Mouse (Mus musculus) thymus, postnatal 0 days (tissue): ENCODE data around the gene Asb2. TPM values are rescaled to one million over a fixed set of nuclear protein-coding genes. Genes with fewer than 3 reads are reported as not detected.

Source experiments
- DNase-seq: peaks from one replicate; pipeline ENCODE4 v3.0.0-alpha.2; 2015; ENCODE audit warnings: low spot score
- polyA plus RNA-seq: library from polyadenylated mRNA; unstranded; fragments of >200 nt; fragmentation: Nextera tagmentation; extraction: Ambion mirVana; gene quantifications from 2 replicates; pipeline ENCODE4 v1.2.1, GENCODE M21; 2015

Gene Asb2
- polyA plus RNA-seq, 1 experiment from 2014 or later = 5.6 TPM

DNA sequence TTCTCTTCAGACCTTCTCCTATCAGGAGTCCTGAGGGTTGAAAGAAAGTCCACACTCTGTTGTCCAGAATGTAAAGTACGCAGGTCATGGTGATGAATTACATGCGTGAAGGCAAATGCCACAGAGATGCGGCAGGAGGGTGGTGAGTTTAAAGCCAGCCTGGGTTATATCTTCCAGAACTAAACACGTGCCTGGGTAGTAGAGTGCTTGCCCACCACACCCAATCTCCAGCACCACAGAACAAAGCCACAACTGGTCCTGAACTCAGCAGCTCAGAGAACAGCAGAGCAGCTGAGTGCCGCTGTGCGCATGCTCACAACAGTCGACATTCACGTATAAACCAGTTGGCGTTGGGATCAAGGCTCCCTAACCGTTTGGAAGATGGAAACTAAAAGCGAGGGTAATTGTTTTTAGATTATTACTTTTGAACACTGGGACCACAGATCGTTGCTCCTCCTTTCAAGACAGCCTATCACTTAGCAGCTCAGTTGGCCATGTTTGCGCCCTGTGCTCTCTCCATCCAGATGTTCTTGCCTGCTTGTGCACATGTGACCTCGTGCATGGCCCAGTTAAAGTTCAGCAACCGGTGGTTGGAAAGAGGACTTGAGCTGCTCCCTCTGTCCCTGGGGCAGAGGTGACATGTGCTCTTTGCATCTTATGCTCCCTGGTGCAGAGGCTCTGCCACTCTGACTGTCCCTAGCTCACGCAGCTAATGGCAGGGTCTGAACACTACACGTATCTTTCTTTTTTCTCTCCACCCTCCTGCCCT is 5.9 kb upstream of the Asb2 start:
- DNase-seq = no peak

DNA sequence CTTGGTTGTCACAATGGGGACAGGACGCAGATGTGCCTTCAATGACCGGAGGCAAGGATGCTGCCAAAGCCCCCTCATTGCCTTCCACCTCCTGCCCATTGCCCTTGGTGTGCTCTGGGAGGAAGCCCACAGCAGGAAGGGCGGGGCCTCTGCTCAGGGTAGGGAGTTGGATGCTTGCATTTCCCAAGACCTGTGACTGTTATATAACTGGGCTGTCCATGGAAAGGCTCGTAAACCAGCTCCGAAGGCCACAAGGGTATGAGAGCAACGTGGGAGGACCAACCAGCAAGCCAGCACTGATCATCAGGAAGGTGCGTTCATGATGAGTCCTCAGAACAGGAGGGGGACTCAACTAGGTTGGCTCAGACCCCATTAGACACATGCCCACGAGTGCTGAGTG is 5.0 kb upstream of the Asb2 start:
- DNase-seq = no peak

DNA sequence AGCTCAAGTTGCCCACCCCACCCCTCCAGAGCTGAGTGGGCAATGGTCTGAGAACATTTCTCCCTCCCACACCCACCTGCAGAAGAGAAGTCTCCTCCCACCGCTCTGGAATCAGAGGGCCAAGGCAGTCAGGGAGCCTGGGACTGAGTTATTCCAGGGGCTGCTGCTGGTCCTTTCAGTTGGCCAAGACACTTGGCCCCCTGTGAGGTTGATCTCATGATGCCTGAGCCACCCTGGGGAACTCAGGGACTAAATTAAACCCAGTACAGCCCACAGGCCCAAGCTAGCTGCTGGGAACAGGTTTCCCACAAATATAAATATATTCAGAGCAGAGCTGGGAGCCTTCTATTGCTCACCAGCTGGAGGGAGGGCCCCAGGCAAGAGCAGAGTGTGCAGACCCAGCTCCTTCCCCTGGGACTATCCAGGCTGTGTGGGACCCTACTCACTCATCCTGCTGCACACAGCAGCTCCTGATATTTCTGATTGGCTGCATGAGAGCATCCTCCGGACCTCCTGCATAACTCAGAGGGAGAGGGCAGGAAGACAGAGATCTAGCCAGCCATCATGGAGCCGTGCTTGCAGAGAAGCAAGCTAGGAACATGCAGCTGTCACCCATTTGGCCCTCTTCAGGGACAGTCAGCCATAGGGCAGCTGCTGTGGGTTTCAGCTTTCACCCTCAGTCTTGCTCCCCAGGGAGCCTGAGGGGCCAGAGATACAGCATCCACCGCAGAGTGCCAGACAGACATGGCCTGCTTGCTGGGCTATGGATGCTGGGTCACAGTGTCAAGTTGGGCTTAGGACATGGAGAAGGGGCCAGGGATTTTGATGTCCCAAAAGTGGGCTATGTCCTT is 3.4 kb upstream of the Asb2 start:
- DNase-seq = no peak

DNA sequence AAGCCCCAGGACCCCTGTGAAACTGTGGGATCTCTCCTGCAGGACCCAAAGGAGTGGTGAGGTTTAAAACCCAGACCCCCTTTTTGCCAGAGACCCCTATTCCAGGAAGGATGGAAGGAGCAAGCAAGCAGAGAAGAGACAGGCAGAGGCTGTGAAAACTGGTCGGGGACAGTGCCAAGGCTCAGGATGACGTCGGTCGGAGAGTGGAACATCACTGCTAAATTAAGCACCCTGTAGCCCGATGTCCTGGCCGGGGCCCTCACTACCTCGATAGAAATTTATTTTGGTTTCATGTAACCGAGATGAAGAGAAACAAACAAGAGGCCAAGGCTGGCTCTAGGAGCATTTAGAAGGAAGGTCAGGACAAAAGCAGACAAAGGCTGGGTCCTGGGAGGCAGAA is 2.4 kb upstream of the Asb2 start:
- no peak for DNase-seq

DNA sequence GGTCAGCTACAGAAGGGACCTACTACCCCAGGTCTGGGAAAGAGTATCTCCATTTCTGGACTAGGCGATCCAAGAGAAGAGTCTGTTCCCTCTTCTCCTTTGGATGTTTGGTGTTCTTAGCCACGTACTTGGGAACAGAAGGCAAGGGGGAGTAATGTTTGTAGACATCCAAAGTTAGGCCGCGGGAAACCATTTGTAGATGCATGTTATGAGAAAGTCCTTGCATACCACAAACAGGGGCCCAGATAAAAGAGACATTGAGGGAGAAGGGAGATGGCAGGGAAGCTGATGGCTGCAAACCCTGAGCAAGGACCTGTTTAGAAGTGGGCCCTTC is 581 bp upstream of the Asb2 start:
- no peak for DNase-seq

DNA sequence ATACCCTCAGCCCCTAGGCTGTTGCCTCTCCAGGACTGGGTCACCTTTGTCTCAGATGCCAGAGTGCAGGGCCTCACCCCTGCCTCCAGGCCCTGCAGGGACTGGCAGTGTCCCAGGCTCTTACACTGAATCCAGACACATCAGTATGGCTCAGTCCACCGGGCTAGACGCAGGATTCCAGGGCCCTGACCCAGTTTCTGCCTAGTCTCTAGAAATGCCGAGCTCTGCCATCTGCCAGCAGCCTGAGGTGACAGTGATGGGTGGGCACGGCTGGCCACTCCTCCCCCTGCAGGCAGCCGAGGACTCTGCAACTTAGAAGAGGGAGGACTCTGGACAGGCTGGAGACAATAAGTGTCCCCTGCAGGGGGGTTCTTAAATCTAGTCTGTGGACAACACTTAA is 2.3 kb downstream of the Asb2 start:
- peak; percentile 44 for DNase-seq

DNA sequence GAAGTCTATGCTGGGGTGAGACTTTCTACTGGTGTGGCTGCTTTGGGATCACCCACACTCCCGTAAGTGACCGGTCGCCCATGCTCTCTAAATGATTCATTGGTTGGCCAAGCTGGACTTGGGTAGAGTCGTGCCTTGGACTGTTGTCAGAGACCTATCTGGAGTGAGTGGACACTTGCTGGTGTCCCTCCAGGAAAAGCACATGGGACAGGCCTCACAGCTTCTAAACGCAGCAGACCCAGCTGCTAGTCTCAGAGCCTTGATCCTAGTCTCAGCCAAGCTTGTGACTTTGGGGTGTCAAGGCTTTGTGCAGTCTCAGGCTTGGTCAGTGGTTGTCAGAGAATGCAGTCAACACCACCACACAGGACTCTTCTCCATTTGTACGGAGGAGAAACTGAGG is 3.1 kb downstream of the Asb2 start:
- no peak for DNase-seq

DNA sequence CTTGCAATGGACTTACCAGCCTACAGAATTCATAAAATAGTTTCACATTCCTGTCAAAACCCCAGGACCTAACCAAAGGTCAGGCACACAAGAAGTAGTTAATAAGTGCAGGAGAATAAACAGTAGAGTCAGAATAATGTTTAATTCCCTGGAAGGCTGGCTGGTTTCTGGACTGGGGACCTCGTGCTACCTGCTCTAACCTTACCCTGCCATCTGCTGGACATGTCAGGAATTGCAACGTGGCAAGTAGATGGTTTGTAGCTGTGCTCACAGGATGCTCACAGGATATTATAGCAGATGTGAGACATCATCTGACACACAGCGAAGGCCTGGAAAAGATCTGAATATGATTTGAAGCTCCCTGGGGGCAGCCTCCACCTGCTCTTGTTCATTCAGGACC is 7.3 kb downstream of the Asb2 start:
- peak; percentile 90 for DNase-seq

DNA sequence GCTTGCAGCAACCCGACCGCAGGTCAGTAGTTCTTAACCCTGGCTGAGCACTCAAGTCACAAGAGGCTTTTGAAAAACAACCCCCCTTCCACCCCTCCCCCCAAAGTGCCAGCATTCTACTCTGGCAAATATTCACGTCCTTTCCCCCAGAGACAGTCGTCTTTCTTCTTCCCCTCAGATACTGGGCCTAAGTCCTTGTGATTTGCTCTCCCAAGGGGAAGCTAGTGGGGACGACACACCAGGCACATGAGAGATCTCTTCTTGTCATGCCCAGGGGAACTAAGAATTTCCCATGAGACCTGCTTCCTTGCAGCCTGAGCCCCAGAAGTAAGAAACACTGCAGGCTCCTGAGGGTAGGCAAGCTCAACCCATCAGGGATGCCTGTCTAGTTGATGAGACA is 8.4 kb downstream of the Asb2 start:
- no peak for DNase-seq

DNA sequence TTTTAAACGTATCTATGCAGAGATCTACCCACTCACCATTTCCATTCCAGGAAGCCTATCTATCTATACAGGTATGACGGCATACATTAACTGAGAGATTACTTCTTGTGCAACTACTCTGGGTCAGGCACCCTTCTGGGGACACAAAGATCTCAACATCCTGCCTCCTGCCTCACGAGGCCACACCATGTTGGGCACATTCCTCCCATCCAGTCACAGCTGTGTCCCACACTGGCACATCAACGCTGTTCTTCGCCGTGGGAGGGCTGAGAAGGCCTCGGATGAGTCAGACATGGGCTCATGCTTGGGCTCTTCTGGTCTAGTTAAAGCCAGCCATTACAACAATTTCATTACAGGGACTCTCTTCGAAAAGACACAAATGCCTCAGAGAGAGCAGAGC is 8.9 kb downstream of the Asb2 start:
- DNase-seq = no peak

DNA sequence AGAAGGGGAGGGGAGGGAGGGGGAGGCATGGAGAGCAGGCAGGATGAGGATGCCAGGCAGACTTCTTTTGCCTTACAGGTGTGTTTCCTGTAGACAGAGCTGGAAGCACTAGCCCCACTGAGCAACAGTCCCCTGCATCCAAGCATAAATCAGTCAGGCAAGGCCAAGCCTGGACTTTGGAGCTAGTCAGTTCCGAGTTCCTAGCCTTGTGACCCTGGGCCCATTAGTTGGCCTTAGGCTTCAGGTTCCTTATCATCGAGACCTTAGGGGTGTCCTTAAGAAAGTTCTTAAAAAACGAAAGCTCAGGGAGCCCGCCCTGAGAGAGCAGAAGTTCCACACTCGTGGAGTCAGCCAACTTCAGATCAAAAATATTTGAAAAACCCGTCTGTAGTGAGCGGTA is 10.9 kb downstream of the Asb2 start:
- no peak for DNase-seq

DNA sequence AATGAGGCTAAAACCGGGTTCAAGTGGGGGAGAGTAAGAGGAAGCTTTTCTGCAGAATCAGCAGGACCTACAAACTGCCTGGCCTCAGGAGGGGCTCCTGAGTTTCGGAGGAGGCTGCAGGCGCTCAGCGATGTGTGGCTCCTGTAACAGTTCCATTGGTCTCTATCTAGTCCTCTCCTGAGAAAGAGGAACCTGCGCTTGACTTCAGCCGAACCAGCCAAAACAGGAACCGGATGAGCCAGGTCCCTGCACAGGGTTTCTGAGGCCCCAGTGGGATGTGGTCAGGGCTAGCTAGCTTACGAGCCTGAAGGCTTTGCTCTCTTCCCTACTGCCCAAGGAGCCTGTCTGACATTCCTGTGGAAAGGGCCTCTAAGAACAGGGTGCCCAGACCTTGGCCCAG is 12.3 kb downstream of the Asb2 start:
- DNase-seq = peak; percentile 70

DNA sequence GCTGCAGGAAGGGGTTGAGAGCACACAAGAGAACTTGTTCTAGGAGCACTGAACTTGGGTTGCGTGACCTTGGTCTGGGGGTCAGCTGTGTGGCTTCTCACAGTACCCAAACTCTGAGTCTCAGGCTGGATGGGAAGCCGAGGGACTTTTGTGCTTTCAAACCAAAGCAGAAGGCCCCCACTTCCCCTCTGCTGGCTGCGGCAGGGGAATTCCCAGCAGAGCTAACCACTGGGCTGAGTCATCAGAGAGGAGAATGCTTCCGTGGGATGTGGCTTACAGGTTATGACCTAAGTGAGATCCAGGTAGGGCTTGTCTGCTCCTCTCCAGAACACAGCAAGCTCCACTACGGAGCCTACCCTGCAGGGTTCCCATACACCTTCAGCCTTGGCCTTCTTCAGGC is 14.6 kb downstream of the Asb2 start:
- peak; percentile 43 for DNase-seq

DNA sequence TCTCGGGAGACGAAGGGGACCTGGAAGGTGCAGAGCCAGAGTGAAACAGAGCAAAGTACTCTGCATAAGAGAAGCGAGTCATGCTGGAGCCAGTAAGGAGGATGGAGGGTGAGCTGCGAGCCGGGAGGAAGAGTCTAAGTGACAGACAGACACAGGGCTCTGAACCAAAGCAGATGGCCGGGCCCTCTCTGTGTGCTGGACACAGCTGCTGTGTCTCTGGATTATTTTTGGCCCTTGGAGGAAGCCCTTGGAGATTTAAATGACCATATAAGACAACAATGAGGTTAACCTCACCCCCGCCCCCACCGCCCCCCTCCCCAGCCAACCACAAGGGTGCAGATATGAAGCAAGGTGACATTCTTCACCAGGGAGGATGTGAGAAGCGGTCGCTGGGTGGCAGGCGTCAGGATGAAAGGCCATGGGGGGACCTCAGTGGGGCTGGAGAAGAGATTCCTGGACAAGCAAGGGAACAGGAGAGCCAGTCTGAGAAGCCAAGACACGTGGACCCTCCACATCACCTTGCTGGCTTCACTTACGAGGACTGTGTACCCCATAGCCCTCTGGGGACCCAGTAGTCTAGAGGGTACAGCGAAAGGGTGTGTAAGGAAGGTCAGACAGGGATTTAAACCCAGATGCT is 17.5 kb downstream of the Asb2 start:
- no peak for DNase-seq

DNA sequence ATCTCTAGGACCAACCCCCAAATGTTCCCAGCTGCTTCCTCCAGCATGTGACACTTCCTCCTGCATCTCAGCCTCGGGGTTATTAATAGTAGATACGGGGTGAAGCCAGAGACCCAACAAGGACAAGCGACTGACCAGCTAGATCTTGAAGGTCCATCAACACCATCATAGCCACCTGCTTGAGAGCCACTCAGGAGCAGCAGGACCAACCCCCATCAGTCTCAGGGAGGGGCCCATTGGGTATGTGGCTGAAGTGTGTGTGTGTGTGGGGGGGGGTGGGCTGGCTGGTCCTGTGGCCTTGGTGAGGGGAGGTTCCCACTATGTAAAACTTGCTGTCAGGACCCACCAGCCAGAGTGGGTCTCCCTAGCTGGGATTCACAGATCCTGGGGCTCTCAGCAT is 19.0 kb downstream of the Asb2 start:
- no peak for DNase-seq

DNA sequence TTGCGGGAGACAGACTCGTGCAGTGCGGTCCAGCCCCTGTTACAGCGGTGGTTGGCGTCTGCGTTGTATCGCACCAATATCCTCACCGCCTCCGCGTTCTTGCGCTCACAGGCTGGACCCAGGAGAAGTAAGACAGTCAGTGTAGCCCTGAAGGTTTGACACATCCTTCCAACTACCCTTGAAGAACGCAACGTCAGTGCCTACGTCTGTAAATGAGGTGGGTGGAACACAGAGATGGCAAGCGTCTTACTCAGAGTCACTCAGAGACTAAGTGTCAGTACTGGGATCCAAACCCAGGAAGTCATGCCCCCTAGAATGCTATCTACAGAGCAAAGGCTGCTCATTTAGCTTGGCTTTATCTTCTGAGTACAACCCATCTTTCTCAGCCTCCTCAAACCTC is 22.4 kb downstream of the Asb2 start:
- DNase-seq = peak; percentile 24

DNA sequence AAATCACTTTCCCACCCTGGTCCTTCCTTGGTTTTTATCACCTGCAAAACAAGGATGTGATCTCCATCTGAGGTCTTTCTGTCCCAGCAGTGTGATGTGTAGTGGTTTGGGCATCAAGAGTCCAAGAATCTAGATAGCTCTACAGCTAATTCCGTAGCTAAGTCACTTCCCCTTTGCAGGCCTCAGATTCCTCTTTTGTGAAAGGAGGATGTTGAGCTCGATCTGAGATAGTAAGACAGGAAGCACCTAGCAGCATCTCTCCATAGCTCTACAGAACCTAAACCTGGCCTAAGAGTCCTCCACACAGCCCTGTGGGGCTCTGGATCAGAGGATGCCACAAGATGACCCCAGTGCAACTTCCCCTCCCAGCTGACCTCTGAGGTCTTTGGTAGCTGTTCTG is 22.9 kb downstream of the Asb2 start:
- peak; percentile 48 for DNase-seq

DNA sequence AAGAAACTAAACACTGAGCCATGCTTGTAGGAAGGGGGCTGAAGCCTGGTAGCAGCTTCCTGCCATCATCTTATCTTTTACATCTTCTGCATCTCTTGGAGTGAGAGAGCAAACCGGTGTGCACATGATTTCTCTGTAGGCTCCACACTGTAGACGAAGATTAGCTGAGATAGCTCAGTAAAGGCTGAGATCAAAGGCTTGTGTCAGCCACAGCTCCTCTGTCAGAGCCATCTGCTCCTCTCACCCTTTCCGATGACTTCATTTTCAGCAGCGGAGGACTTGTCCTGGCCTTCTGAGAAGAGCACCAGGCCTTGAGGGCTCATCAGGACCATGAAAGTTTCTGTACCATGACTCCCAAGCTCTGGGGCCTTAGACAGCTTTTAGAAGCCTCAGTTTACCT is 24.3 kb downstream of the Asb2 start:
- DNase-seq = peak; percentile 92

DNA sequence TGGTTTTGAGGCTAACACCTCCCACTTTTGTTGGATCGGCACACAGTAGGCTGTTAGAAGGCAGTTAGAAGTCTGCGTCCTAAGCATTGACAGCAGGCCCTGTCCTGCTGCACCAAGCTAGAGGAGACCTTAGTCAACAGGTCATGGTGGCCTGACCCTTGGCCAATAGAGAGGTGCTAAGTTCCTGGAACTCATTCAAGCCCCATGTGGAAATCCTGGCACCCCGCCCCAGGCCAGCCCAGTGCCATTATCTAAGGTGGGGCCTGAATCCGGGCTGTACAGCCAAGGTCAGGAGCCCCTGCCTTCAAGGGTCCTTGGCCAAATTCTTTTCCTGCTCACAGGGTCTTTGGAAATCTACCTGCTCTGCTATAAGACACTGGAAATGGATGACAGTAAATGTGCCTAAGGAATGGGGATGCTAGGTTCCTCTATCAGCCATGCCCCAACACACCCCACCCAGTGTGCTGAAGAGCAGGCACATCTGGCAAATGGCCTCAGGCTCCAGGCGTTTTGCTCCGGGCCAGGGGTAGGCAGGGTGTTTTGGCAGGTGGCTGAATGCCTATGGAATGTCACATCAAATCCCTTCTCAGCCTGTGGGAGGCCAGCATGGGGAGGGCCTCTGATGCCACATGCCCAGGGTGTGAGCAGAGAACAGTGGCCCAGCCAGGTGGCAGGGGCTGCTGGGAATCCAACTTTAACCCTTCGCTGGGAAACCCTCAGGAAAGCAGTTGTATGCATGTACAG is 27.2 kb downstream of the Asb2 start:
- DNase-seq = no peak

DNA sequence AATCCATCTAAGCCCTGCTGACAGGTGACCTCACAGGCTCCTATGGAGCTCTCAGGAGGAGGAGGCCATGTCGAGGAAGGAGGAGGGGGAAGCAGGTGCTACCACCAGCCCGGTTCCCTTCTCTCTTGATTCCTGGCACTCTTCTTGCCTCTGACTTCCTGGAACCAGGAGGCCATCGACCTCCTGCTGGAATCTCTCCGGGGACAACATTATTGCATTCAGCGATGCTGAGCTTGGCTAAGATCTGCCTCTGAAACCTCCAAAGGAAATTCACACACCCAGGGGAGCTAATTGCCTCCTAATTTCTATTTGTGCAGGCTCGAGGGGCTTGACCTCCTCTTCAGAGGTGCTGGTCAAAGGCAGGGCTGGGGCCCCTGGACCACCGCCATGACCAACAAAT is 28.7 kb downstream of the Asb2 start:
- DNase-seq = no peak

DNA sequence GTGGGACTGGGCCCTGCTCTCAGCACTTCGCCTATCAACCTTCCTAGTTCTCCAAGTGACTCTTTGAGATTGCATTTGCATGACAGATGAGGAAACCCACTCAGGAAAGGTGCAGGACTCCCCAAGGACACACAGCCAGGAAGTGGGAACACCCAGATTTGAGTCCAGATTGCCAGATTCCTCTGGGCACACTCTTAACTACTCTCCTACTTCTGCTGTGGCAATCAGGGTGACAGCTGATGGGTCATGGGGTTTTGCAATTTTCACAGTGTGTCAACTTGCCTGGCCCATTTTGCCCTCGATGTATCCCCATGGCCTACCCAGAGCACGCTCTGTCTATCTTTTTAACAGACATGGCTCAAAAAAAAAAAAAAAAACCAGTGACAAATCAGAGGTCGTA is 29.2 kb downstream of the Asb2 start:
- DNase-seq = no peak
